Mouse (Mus musculus) c-Kit-positive CD71-negative TER-119-negative erythroid progenitor cells, embryonic 14.5 days (primary cell): ENCODE measurements at regions not wholly inside any gene's neighbourhood (a gene's known extent, or its start where the extent isn't known, plus 50 kb on each side); places are given as distances from the start of the nearest gene placed in this dataset.

Source experiments
- DNase-seq: peaks from one replicate; pipeline ENCODE4 v3.0.0-alpha.2; 2013; ENCODE audit warnings: low read depth

- DNase-seq = peak; percentile 74
Measured at GRCm38 (mm10) chr2:10825278-10826133, 346.4 kb upstream of the Prkcq start.

GRCm38 (mm10) chr2:10826134-10826767 lies 345.7 kb upstream of the Prkcq start:
- DNase-seq = no peak

- no peak for DNase-seq
Measured at GRCm38 (mm10) chr2:10839976-10840375, 331.9 kb upstream of the Prkcq start.

GRCm38 (mm10) chr2:10861654-10862292 lies 310.1 kb upstream of the Prkcq start:
- DNase-seq = no peak

GRCm38 (mm10) chr2:10864451-10864850 lies 307.5 kb upstream of the Prkcq start:
- DNase-seq = no peak

GRCm38 (mm10) chr2:10874303-10874702 lies 297.6 kb upstream of the Prkcq start:
- no peak for DNase-seq

- DNase-seq = no peak
Measured at GRCm38 (mm10) chr2:10901926-10902325, 270.0 kb upstream of the Prkcq start.

GRCm38 (mm10) chr2:10919955-10920354 lies 252.0 kb upstream of the Prkcq start:
- DNase-seq = no peak

- DNase-seq = no peak
Measured at GRCm38 (mm10) chr2:10920686-10921485, 251.0 kb upstream of the Prkcq start.

GRCm38 (mm10) chr2:10921486-10922450 lies 250.1 kb upstream of the Prkcq start:
- no peak for DNase-seq

- no peak for DNase-seq
Measured at GRCm38 (mm10) chr2:10923984-10924383, 247.9 kb upstream of the Prkcq start.

GRCm38 (mm10) chr2:10925361-10925760 lies 246.5 kb upstream of the Prkcq start:
- DNase-seq = no peak

- no peak for DNase-seq
Measured at GRCm38 (mm10) chr2:10937405-10937804, 234.5 kb upstream of the Prkcq start.

GRCm38 (mm10) chr2:10965224-10965623 lies 206.7 kb upstream of the Prkcq start:
- DNase-seq = no peak

- DNase-seq = no peak
Measured at GRCm38 (mm10) chr2:10966891-10967290, 205.0 kb upstream of the Prkcq start.

- DNase-seq = no peak
Measured at GRCm38 (mm10) chr2:10969111-10969689, 202.7 kb upstream of the Prkcq start.

GRCm38 (mm10) chr2:10972051-10972450 lies 199.9 kb upstream of the Prkcq start:
- no peak for DNase-seq

- DNase-seq = no peak
Measured at GRCm38 (mm10) chr2:10978772-10979171, 193.1 kb upstream of the Prkcq start.

- no peak for DNase-seq
Measured at GRCm38 (mm10) chr2:10986101-10986500, 185.8 kb upstream of the Prkcq start.

GRCm38 (mm10) chr2:10990043-10990728 lies 181.7 kb upstream of the Prkcq start:
- no peak for DNase-seq
